Mouse (Mus musculus): ENCODE measurements around the gene Mat1a.

GRCm38 (mm10) chr14:41070343-41070742, 34.5 kb upstream of the Mat1a start:
- TF ChIP-seq POLR2A (IDR thresholded peaks at IDR 0.05; ENCODE audit: borderline replicate concordance, low read depth, low read length) (no peak), CTCF (IDR thresholded peaks at IDR 0.05; ENCODE audit: low read depth, low read length) (no peak)
